Mouse (Mus musculus): ENCODE measurements around the gene Gabrd.

DNA sequence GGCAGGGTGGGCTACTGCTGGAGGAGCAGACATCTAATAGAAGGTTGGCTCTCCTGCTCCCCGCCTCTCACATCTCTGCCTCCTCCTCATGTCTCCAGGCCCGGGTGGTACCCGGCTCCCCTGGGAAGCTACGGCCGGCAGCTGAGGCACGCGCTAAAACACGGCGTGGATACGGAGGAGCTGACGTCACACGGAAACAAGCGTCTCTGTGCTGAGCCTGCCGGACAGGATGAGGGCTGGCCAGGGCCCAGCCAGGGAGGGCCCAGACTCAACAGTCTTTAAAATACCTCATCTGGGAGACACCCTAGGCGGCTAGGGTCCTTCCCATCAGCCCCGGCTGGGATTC is 52.3 kb downstream of the Gabrd start:
- peak; percentile 56; the same call in 1 of the 2 replicates for TF ChIP-seq POLR2A (IDR thresholded peaks at IDR 0.05; ENCODE audit: borderline replicate concordance, insufficient read depth, low read length)
- no peak for TF ChIP-seq CTCF (IDR thresholded peaks at IDR 0.05; ENCODE audit: borderline replicate concordance, insufficient read depth, low read depth, low read length)
